Mouse (Mus musculus) mesoderm, embryonic 11.5 days (tissue): Measurements from ENCODE around the gene Olfr462.
"Not testable (repeated sequence)": the region's sequence is repeated elsewhere in the genome, so short reads cannot be mapped to it uniquely, and the experiment has no call there.

Experiments used
- DNase-seq: peaks from one replicate; pipeline ENCODE4 v3.0.0-alpha.2; 2012; ENCODE audit warnings: low read depth, low spot score

The Olfr462 gene

GRCm38 (mm10) chr11:87892168-87892567, at the start of gene Olfr462:
Gene Olfr462, minus strand, starts transcription at chr11:87892268.
- DNase-seq, result no peak

- DNase-seq, result no peak
Observed at GRCm38 (mm10) chr11:87935467-87935866, 43.4 kb upstream of the Olfr462 start.

GRCm38 (mm10) chr11:87933731-87934130, 41.7 kb upstream of the Olfr462 start:
- DNase-seq, result no peak

GRCm38 (mm10) chr11:87930348-87930747, 38.3 kb upstream of the Olfr462 start:
- no peak for DNase-seq

GRCm38 (mm10) chr11:87920966-87921365, 28.9 kb upstream of the Olfr462 start, which contains the start of gene Olfr464:
Gene Olfr464, minus strand, starts transcription at chr11:87920967.
- peak; percentile 77 for DNase-seq

GRCm38 (mm10) chr11:87920301-87920700, 28.2 kb upstream of the Olfr462 start:
- DNase-seq, result no peak

- no peak for DNase-seq
Observed at GRCm38 (mm10) chr11:87916005-87916404, 23.9 kb upstream of the Olfr462 start.

- no peak for DNase-seq
Observed at GRCm38 (mm10) chr11:87904331-87904730, 12.3 kb upstream of the Olfr462 start.

- DNase-seq, result no peak
Observed at GRCm38 (mm10) chr11:87897287-87897686, 5.2 kb upstream of the Olfr462 start, which contains the start of gene Olfr463. Gene Olfr463, minus strand, starts transcription at chr11:87897387.

- no peak for DNase-seq
Observed at GRCm38 (mm10) chr11:87884856-87885255, 7.2 kb downstream of the Olfr462 start.

GRCm38 (mm10) chr11:87883493-87883892, 8.6 kb downstream of the Olfr462 start:
- peak; percentile 41 for DNase-seq

- no peak for DNase-seq
Observed at GRCm38 (mm10) chr11:87881714-87882113, 10.4 kb downstream of the Olfr462 start.

GRCm38 (mm10) chr11:87879826-87880225, 12.2 kb downstream of the Olfr462 start:
- DNase-seq, result no peak

GRCm38 (mm10) chr11:87875436-87875835, 16.6 kb downstream of the Olfr462 start, which contains the start of gene Epx:
Gene Epx, minus strand, starts transcription at chr11:87875536.
- no peak for DNase-seq

GRCm38 (mm10) chr11:87871766-87872165, 20.3 kb downstream of the Olfr462 start:
- no peak for DNase-seq

- DNase-seq, result no peak
Observed at GRCm38 (mm10) chr11:87870096-87870495, 22.0 kb downstream of the Olfr462 start.

- not testable (repeated sequence) for DNase-seq
Observed at GRCm38 (mm10) chr11:87866891-87867290, 25.2 kb downstream of the Olfr462 start.

GRCm38 (mm10) chr11:87862805-87863204, 29.3 kb downstream of the Olfr462 start:
- DNase-seq, result no peak

GRCm38 (mm10) chr11:87860426-87860825, 31.6 kb downstream of the Olfr462 start:
- DNase-seq, result no peak

GRCm38 (mm10) chr11:87859273-87859672, 32.8 kb downstream of the Olfr462 start:
- no peak for DNase-seq

- DNase-seq, result no peak
Observed at GRCm38 (mm10) chr11:87854550-87854949, 37.5 kb downstream of the Olfr462 start.

GRCm38 (mm10) chr11:87853597-87853954, 38.5 kb downstream of the Olfr462 start:
- peak; percentile 6 for DNase-seq

GRCm38 (mm10) chr11:87852690-87853596, 39.1 kb downstream of the Olfr462 start, which contains the start of gene Mks1:
Gene Mks1, plus strand, starts transcription at chr11:87853215.
- peak; percentile 96 for DNase-seq
